Mouse (Mus musculus) testis, adult 2 months (tissue): ENCODE measurements around the gene Plgrkt. TPM values are rescaled to one million over a fixed set of nuclear protein-coding genes. Genes with fewer than 3 reads are reported as not detected.

Experiments used
- H3K27ac ChIP-seq: fragments of 200-500 bp; 2 replicates; pipeline ENCODE4 v1.5.1; 2012; ENCODE audit warnings: low read depth, low read length; ENCODE audit not compliant: control insufficient read depth, insufficient read depth
- H3K27me3 ChIP-seq: fragments of 200-500 bp; 2 replicates; pipeline ENCODE4 v1.6.1; 2012; ENCODE audit warnings: mild to moderate bottlenecking, low read length, moderate library complexity; ENCODE audit not compliant: control insufficient read depth, insufficient read depth
- H3K36me3 ChIP-seq: fragments of 200-500 bp; 2 replicates; pipeline ENCODE4 v1.6.1; 2012; ENCODE audit warnings: mild to moderate bottlenecking, low read length; ENCODE audit not compliant: control insufficient read depth, insufficient read depth
- H3K4me1 ChIP-seq: fragments of 200-500 bp; 2 replicates; pipeline ENCODE4 v1.6.1; 2012; ENCODE audit warnings: low read length; ENCODE audit not compliant: control insufficient read depth, insufficient read depth
- H3K4me3 ChIP-seq: fragments of 200-500 bp; 2 replicates; pipeline ENCODE4 v1.5.1; 2012; ENCODE audit warnings: low read depth, mild to moderate bottlenecking, low read length, moderate library complexity, mixed read lengths; ENCODE audit not compliant: control insufficient read depth
- CTCF ChIP-seq: fragments of 200-500 bp; IDR thresholded peaks from 2 replicates; pipeline ENCODE4 v1.5.1; 2012; ENCODE audit warnings: low read depth, mild to moderate bottlenecking, inconsistent platforms, low read length, moderate library complexity; ENCODE audit not compliant: control insufficient read depth, insufficient read depth, insufficient replicate concordance
- POLR2A ChIP-seq: fragments of 200-500 bp; IDR thresholded peaks from 2 replicates; pipeline ENCODE4 v1.6.1; 2012; ENCODE audit warnings: low read depth, mild to moderate bottlenecking, inconsistent platforms, low read length, moderate library complexity; ENCODE audit not compliant: control insufficient read depth
- polyA plus RNA-seq: library from polyadenylated mRNA; depleted of rRNA; stranded (reverse); fragments of >200 nt; gene quantifications from 2 replicates; pipeline ENCODE4 v1.2.3, GENCODE M21; 2012

Plgrkt gene
- polyA plus RNA-seq, 1 experiment, result 4.9 TPM

- Histone ChIP-seq H3K27ac (no peak overlapping the region), H3K4me1 (peaks cover 2% of the 10 kb centered on the region; the same call in 1 of the 2 replicates), H3K4me3 (no peak overlapping the region), H3K27me3 (no peaks in the 10 kb centered on the region), H3K36me3 (no peaks in the 10 kb centered on the region)
- TF ChIP-seq POLR2A (no peak), CTCF (no peak)
These were observed 39.1 kb upstream of the Plgrkt start for GRCm38 (mm10) chr19:29406042-29407017.

GRCm38 (mm10) chr19:29405388-29405787, 38.2 kb upstream of the Plgrkt start:
- H3K27ac ChIP-seq, result no peak overlapping the region
- no peaks in the 10 kb centered on the region for H3K36me3 ChIP-seq
- H3K4me1 ChIP-seq, result peaks cover 2% of the 10 kb centered on the region; the same call in 1 of the 2 replicates
- no peak for TF ChIP-seq POLR2A
- TF ChIP-seq CTCF, result no peak
- H3K4me3 ChIP-seq, result no peak overlapping the region
- no peaks in the 10 kb centered on the region for H3K27me3 ChIP-seq

GRCm38 (mm10) chr19:29403251-29403650, 36.1 kb upstream of the Plgrkt start:
- no peaks in the 10 kb centered on the region for H3K27me3 ChIP-seq
- no peak overlapping the region for H3K4me3 ChIP-seq
- H3K27ac ChIP-seq, result no peak overlapping the region
- H3K36me3 ChIP-seq, result no peaks in the 10 kb centered on the region
- H3K4me1 ChIP-seq, result peaks cover 2% of the 10 kb centered on the region; the same call in 1 of the 2 replicates
- no peak for TF ChIP-seq CTCF

GRCm38 (mm10) chr19:29402621-29403020, 35.4 kb upstream of the Plgrkt start:
- Histone ChIP-seq H3K4me3 (no peak overlapping the region), H3K27ac (no peak overlapping the region), H3K36me3 (no peaks in the 10 kb centered on the region), H3K4me1 (peaks cover 2% of the 10 kb centered on the region; the same call in 1 of the 2 replicates), H3K27me3 (no peaks in the 10 kb centered on the region)
- TF ChIP-seq CTCF, result no peak
- TF ChIP-seq POLR2A, result no peak

GRCm38 (mm10) chr19:29400466-29400865, 33.3 kb upstream of the Plgrkt start:
- Histone ChIP-seq H3K27ac (no peak overlapping the region), H3K27me3 (no peaks in the 10 kb centered on the region), H3K4me1 (no peaks in the 10 kb centered on the region), H3K4me3 (no peak overlapping the region), H3K36me3 (no peaks in the 10 kb centered on the region)
- TF ChIP-seq CTCF (no peak), POLR2A (no peak)

- no peak overlapping the region for H3K27ac ChIP-seq
- no peak overlapping the region for H3K4me3 ChIP-seq
- H3K4me1 ChIP-seq, result no peaks in the 10 kb centered on the region
- H3K27me3 ChIP-seq, result no peaks in the 10 kb centered on the region
- H3K36me3 ChIP-seq, result no peaks in the 10 kb centered on the region
- TF ChIP-seq CTCF (no peak), POLR2A (no peak)
These were observed 32.6 kb upstream of the Plgrkt start for GRCm38 (mm10) chr19:29399786-29400185.

- Histone ChIP-seq H3K4me1 (no peaks in the 10 kb centered on the region), H3K27ac (no peak overlapping the region), H3K4me3 (no peak overlapping the region), H3K36me3 (no peaks in the 10 kb centered on the region), H3K27me3 (no peaks in the 10 kb centered on the region)
- no peak for TF ChIP-seq CTCF
- TF ChIP-seq POLR2A, result no peak
These were observed 29.2 kb upstream of the Plgrkt start for GRCm38 (mm10) chr19:29396353-29396752.
